Mouse (Mus musculus): ENCODE measurements around the gene Aldh6a1. TPM values are rescaled to one million over a fixed set of nuclear protein-coding genes. Genes with fewer than 3 reads are reported as not detected.
A peak's percentile ranks its signal among the peaks of the same experiment; 100 is the strongest.

Gene Aldh6a1
- polyA plus RNA-seq (2012; fragmentation: generic; extraction: Trizol), result 0.47 TPM
- long read RNA-seq, experiment 1, transcript Aldh6a1-201 (12 exons, 3,399 nt), result major isoform, 9 of 11 reads
- long read RNA-seq, experiment 1, partial matches to known transcripts, result 1 of 11 reads
- long read RNA-seq, experiment 1, other reads (novel, unspliced or antisense), result 1 of 11 reads
- long read RNA-seq, experiment 2, transcript Aldh6a1-201 (12 exons, 3,399 nt), result major isoform, 20 of 23 reads
- long read RNA-seq, experiment 2, partial matches to known transcripts, result 1 of 23 reads
- long read RNA-seq, experiment 2, other reads (novel, unspliced or antisense), result 2 of 23 reads

GRCm38 (mm10) chr12:84450718-84451646, at the start of gene Aldh6a1, which contains the start of gene Lin52:
TSS of gene Aldh6a1 (minus strand) at chr12:84451004.
TSS of gene Lin52 (plus strand) at chr12:84451422.
- TF ChIP-seq USF1 (IDR thresholded peaks at IDR 0.05; ENCODE audit: low read depth) (peak; percentile 95), MYOD1 (IDR thresholded peaks at IDR 0.05; ENCODE audit: control insufficient read depth, insufficient read length, low read depth) (no peak)
- H3ac ChIP-seq (ENCODE audit: control insufficient read depth, insufficient read length, low read depth), result peak within 1 kb of the TSS; percentile 83
- H3K79me2 ChIP-seq (ENCODE audit: control insufficient read depth, insufficient read depth), result peaks cover 30% of the 10 kb centered on the region
- H3K36me3 ChIP-seq (ENCODE audit: control insufficient read depth, insufficient read depth), result no peaks in the 10 kb centered on the region
- peaks cover 15% of the 10 kb centered on the region for H3K79me3 ChIP-seq (ENCODE audit: low read depth)
- peaks cover 14% of the 10 kb centered on the region for H3K27me3 ChIP-seq (ENCODE audit: control insufficient read depth, insufficient read depth, insufficient read length)
- H3K4me3 ChIP-seq (ENCODE audit: insufficient read depth, poor library complexity, severe bottlenecking), result peak within 1 kb of the TSS; percentile 62

GRCm38 (mm10) chr12:84496795-84497194, 46.0 kb upstream of the Aldh6a1 start:
- H3K36me3 ChIP-seq (ENCODE audit: control insufficient read depth, insufficient read depth), result no peaks in the 10 kb centered on the region
- H3K79me3 ChIP-seq (ENCODE audit: low read depth), result no peaks in the 10 kb centered on the region
- H3K79me2 ChIP-seq (ENCODE audit: control insufficient read depth, insufficient read depth), result no peaks in the 10 kb centered on the region
- TF ChIP-seq MYOD1 (IDR thresholded peaks at IDR 0.05; ENCODE audit: control insufficient read depth, insufficient read length, low read depth) (no peak), MAX (IDR thresholded peaks at IDR 0.05) (no peak), MYOG (IDR thresholded peaks at IDR 0.05; ENCODE audit: control insufficient read depth, extremely low read depth, insufficient read length) (no peak), FOSL1 (IDR thresholded peaks at IDR 0.05; ENCODE audit: insufficient read depth, low read length, poor library complexity, severe bottlenecking) (no peak)
- no peak overlapping the region for H3ac ChIP-seq (ENCODE audit: control insufficient read depth, insufficient read length, low read depth)
- H3K27me3 ChIP-seq (ENCODE audit: control insufficient read depth, insufficient read depth, insufficient read length), result no peaks in the 10 kb centered on the region
- H3K4me3 ChIP-seq (ENCODE audit: insufficient read depth, poor library complexity, severe bottlenecking), result no peak overlapping the region

GRCm38 (mm10) chr12:84487324-84488056, 36.7 kb upstream of the Aldh6a1 start:
- no peaks in the 10 kb centered on the region for H3K27me3 ChIP-seq (ENCODE audit: control insufficient read depth, insufficient read depth, insufficient read length)
- no peak overlapping the region for H3K4me3 ChIP-seq (ENCODE audit: insufficient read depth, poor library complexity, severe bottlenecking)
- no peaks in the 10 kb centered on the region for H3K79me3 ChIP-seq (ENCODE audit: low read depth)
- peaks cover 5% of the 10 kb centered on the region for H3K36me3 ChIP-seq (ENCODE audit: control insufficient read depth, insufficient read depth)
- TF ChIP-seq CTCF (IDR thresholded peaks at IDR 0.05; ENCODE audit: control insufficient read depth, insufficient read depth, insufficient read length), result no peak
- TF ChIP-seq USF1 (IDR thresholded peaks at IDR 0.05; ENCODE audit: low read depth), result no peak
- no peak for TF ChIP-seq MYOD1 (IDR thresholded peaks at IDR 0.05; ENCODE audit: control insufficient read depth, insufficient read length, low read depth)
- TF ChIP-seq MAX (IDR thresholded peaks at IDR 0.05), result no peak
- TF ChIP-seq MYOG (IDR thresholded peaks at IDR 0.05; ENCODE audit: control insufficient read depth, extremely low read depth, insufficient read length), result no peak
- TF ChIP-seq CEBPB (IDR thresholded peaks at IDR 0.05; ENCODE audit: low read depth), result no peak
- TF ChIP-seq FOSL1 (IDR thresholded peaks at IDR 0.05; ENCODE audit: insufficient read depth, low read length, poor library complexity, severe bottlenecking), result no peak
- no peak overlapping the region for H3ac ChIP-seq (ENCODE audit: control insufficient read depth, insufficient read length, low read depth)
- no peaks in the 10 kb centered on the region for H3K79me2 ChIP-seq (ENCODE audit: control insufficient read depth, insufficient read depth)

- Histone ChIP-seq H3ac (ENCODE audit: control insufficient read depth, insufficient read length, low read depth) (no peak overlapping the region), H3K4me3 (ENCODE audit: insufficient read depth, poor library complexity, severe bottlenecking) (no peak overlapping the region), H3K79me2 (ENCODE audit: control insufficient read depth, insufficient read depth) (no peaks in the 10 kb centered on the region), H3K27me3 (ENCODE audit: control insufficient read depth, insufficient read depth, insufficient read length) (no peaks in the 10 kb centered on the region), H3K36me3 (ENCODE audit: control insufficient read depth, insufficient read depth) (peaks cover 5% of the 10 kb centered on the region), H3K79me3 (ENCODE audit: low read depth) (no peaks in the 10 kb centered on the region)
- TF ChIP-seq MYOD1 (IDR thresholded peaks at IDR 0.05; ENCODE audit: control insufficient read depth, insufficient read length, low read depth) (no peak), MAX (IDR thresholded peaks at IDR 0.05) (no peak), USF1 (IDR thresholded peaks at IDR 0.05; ENCODE audit: low read depth) (no peak), MYOG (IDR thresholded peaks at IDR 0.05; ENCODE audit: control insufficient read depth, extremely low read depth, insufficient read length) (no peak), FOSL1 (IDR thresholded peaks at IDR 0.05; ENCODE audit: insufficient read depth, low read length, poor library complexity, severe bottlenecking) (no peak), CEBPB (IDR thresholded peaks at IDR 0.05; ENCODE audit: low read depth) (no peak), CTCF (IDR thresholded peaks at IDR 0.05; ENCODE audit: control insufficient read depth, insufficient read depth, insufficient read length) (no peak)
Observed at GRCm38 (mm10) chr12:84482778-84483585, 32.2 kb upstream of the Aldh6a1 start.

GRCm38 (mm10) chr12:84481251-84481650, 30.4 kb upstream of the Aldh6a1 start:
- Histone ChIP-seq H3K79me2 (ENCODE audit: control insufficient read depth, insufficient read depth) (no peaks in the 10 kb centered on the region), H3ac (ENCODE audit: control insufficient read depth, insufficient read length, low read depth) (no peak overlapping the region), H3K79me3 (ENCODE audit: low read depth) (no peaks in the 10 kb centered on the region), H3K4me3 (ENCODE audit: insufficient read depth, poor library complexity, severe bottlenecking) (no peak overlapping the region), H3K36me3 (ENCODE audit: control insufficient read depth, insufficient read depth) (peaks cover 5% of the 10 kb centered on the region), H3K27me3 (ENCODE audit: control insufficient read depth, insufficient read depth, insufficient read length) (no peaks in the 10 kb centered on the region)
- TF ChIP-seq CEBPB (IDR thresholded peaks at IDR 0.05; ENCODE audit: low read depth) (no peak), FOSL1 (IDR thresholded peaks at IDR 0.05; ENCODE audit: insufficient read depth, low read length, poor library complexity, severe bottlenecking) (no peak), MAX (IDR thresholded peaks at IDR 0.05) (no peak), CTCF (IDR thresholded peaks at IDR 0.05; ENCODE audit: control insufficient read depth, insufficient read depth, insufficient read length) (no peak), MYOD1 (IDR thresholded peaks at IDR 0.05; ENCODE audit: control insufficient read depth, insufficient read length, low read depth) (no peak), USF1 (IDR thresholded peaks at IDR 0.05; ENCODE audit: low read depth) (no peak), MYOG (IDR thresholded peaks at IDR 0.05; ENCODE audit: control insufficient read depth, extremely low read depth, insufficient read length) (no peak)

All from C2C12 (cell line).